14 mouse cellular contexts compared by ENCODE assay signal in the genomic region with DNA sequence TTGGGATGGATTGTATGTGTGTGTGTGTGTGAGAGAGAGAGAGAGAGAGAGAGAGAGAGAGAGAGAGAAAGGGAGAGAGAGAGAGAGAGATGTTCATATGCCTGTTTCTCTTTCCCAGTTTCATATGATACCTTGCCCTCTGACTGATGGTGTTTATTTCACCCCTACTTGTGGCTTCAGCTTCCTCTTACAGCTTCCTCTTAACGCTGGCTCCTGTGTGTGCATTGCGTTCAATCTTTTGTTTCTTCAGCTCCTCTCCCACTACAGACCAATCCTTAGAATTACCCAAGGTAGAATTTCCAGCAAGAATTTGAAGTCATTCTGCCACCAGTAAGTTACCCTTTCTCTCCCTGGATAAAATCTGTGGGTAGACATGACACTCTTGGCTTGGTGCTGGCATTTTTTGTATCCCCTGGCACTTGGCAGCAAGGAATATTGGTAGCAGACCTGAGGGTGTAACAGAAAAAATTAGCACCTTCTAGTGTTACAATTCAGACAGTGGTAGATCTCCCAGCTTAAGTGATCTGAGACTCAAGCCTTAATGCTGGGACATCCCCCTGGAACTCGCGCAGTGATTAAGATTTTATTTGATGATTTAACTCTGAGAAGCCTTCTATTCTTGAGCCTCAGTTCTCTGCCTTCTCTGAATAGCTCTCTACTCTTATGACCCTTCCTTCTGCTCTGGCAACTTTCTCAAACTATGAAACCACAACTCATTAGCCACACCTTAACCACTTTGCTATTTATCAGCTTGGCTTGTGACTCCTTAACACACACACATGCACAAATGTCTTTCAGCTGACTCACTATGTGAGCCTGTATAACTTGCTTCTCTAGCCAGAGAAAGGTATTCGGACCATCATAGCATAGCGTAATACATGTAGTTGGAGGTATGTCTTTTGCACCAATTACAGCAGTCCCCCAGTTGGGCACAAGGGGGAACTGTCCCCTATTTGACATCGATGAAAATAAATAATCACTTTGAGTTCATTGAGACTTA. TPM values are rescaled to one million over a fixed set of nuclear protein-coding genes. Genes with fewer than 3 reads are reported as not detected.
DNase-seq lines count a peak whose midpoint lies in the region; ATAC-seq and TF ChIP-seq lines count a peak whose summit lies in the region.
"Had no signal": no experiment of that assay in that cellular context is flagged by ENCODE, and none has a peak within 500 bp of the region (broad histone marks: within the 10 kb centered on the region; RNA-seq: fewer than 3 reads in every experiment).

No protein-coding gene starts in this region.

- H3K9ac ChIP-seq in heart, adult 2 months (ENCODE audit: low read depth, low read length), result no peak overlapping the region
- H3K9ac ChIP-seq: hindbrain, embryonic 13.5 days had no signal

- no peak for DNase-seq in heart, adult 2 months
- no peak for DNase-seq in heart, postnatal 10 days
- DNase-seq in 3134 (ENCODE audit: extremely low read depth, insufficient read length, low spot score), result peak; percentile 47
- peak; percentile 23 for DNase-seq in NIH3T3 (ENCODE audit: low read depth)
- no peak for DNase-seq in adrenal gland, postnatal 25 days
- no peak for DNase-seq in left cerebral cortex, adult 11 months (ENCODE audit: low spot score)
- no peak for DNase-seq in ovary, adult 18-20 months (ENCODE audit: low spot score)
- DNase-seq: adrenal gland, postnatal 14 days; cerebellum, adult 9-10 months; heart, adult 18-20 months; right cerebral cortex, adult 18-20 months had no signal

- ATAC-seq in megakaryocyte-erythroid progenitor cell, adult 5-6 weeks (replicated peaks; ENCODE audit: low FRiP score, low TSS enrichment, poor library complexity, severe bottlenecking), result peak; percentile 79

- TF ChIP-seq POLR2A in heart, adult 2 months (IDR thresholded peaks at IDR 0.05; ENCODE audit: insufficient read depth, low read depth, low read length), result no peak

- TF ChIP-seq CTCF in heart, adult 2 months (IDR thresholded peaks at IDR 0.05), result 0 out of 2 replicates have a peak, but pooled peaks have one; percentile 3

- H3K4me1 ChIP-seq in heart, adult 2 months (ENCODE audit: control insufficient read depth, insufficient read depth, low read length), result no peaks in the 10 kb centered on the region
- H3K4me1 ChIP-seq: hindbrain, embryonic 13.5 days had no signal

- no peak overlapping the region for H3K4me3 ChIP-seq in heart, adult 2 months
- H3K4me3 ChIP-seq: hindbrain, embryonic 13.5 days had no signal

- H3K27me3 ChIP-seq in heart, adult 2 months (ENCODE audit: control insufficient read depth, insufficient read depth, low read length), result no peaks in the 10 kb centered on the region
- H3K27me3 ChIP-seq: hindbrain, embryonic 13.5 days had no signal

- intact Hi-C loops in heart, adult 2 months (cut with DNase I), result no loop called here
- intact Hi-C loops in heart, postnatal 10 days (cut with DNase I), result no loop called here

- WGBS in heart, adult 2 months, result 68% methylated on average over 7 of the region's 7 CpGs

- TF ChIP-seq EP300 in heart, adult 2 months (IDR thresholded peaks at IDR 0.05; ENCODE audit: insufficient read depth, low read depth, low read length), result no peak

- H3K36me3 ChIP-seq in heart, adult 2 months (ENCODE audit: control insufficient read depth, insufficient read depth, low read length), result no peaks in the 10 kb centered on the region
- H3K36me3 ChIP-seq: hindbrain, embryonic 13.5 days had no signal

- H3K27ac ChIP-seq in heart, adult 2 months, result no peak overlapping the region
- H3K27ac ChIP-seq: hindbrain, embryonic 13.5 days had no signal

- no peaks in the 10 kb centered on the region for H3K79me2 ChIP-seq in heart, adult 2 months (replicated peaks; ENCODE audit: control insufficient read depth, insufficient read depth, low read length)

RNA-seq across cellular contexts. Expression of a gene that starts 17.3 kb away (rescaled TPM):
- total RNA-seq in heart, adult 2 months (2021), result not detected
- polyA plus RNA-seq in heart, adult 2 months (2012; rRNA removed), result not detected in 2 replicates
- total RNA-seq in heart, postnatal 10 days (2021), result under 1 TPM in 1 of 2 experiments, not detected in 1; 0.10 TPM
- total RNA-seq in megakaryocyte-erythroid progenitor cell, adult 5-6 weeks (2014; fragmentation: Nextera tagmentation), result not detected in 2 replicates
- not detected in 2 replicates for total RNA-seq in megakaryocyte-erythroid progenitor cell, adult 5-6 weeks (2017)
- not detected in 2 replicates for total RNA-seq in adrenal gland, postnatal 25 days (2021)
- total RNA-seq: adrenal gland, postnatal 14 days had no signal
- polyA plus RNA-seq: kidney, embryonic 16.5 days had no signal

RNA-seq across cellular contexts. Expression of a gene that starts 57.4 kb away (rescaled TPM):
- 10 to 100 TPM; 25.7 to 26.1 TPM for total RNA-seq in heart, adult 2 months (2021)
- polyA plus RNA-seq in heart, adult 2 months (2012; rRNA removed), result 4.0 and 9.8 TPM in 2 replicates
- 10 to 100 TPM; 36.2 to 37.1 TPM for total RNA-seq in heart, postnatal 10 days (2021)
- 53.8 and 56.1 TPM in 2 replicates for total RNA-seq in megakaryocyte-erythroid progenitor cell, adult 5-6 weeks (2014; fragmentation: Nextera tagmentation)
- total RNA-seq in megakaryocyte-erythroid progenitor cell, adult 5-6 weeks (2017), result 114 and 141 TPM in 2 replicates
- 71.6 and 75.0 TPM in 2 replicates for total RNA-seq in adrenal gland, postnatal 25 days (2021)

RNA-seq across cellular contexts. Expression of a gene that starts 58.1 kb away (rescaled TPM):
- 1 to 10 TPM; 3.7 to 4.6 TPM for total RNA-seq in heart, adult 2 months (2021)
- polyA plus RNA-seq in heart, adult 2 months (2012; rRNA removed), result 1.4 and 3.7 TPM in 2 replicates
- 1 to 10 TPM; 7.3 to 7.5 TPM for total RNA-seq in heart, postnatal 10 days (2021)
- total RNA-seq in megakaryocyte-erythroid progenitor cell, adult 5-6 weeks (2014; fragmentation: Nextera tagmentation), result 0.63 and 4.1 TPM in 2 replicates
- total RNA-seq in megakaryocyte-erythroid progenitor cell, adult 5-6 weeks (2017), result 0.14 and 3.3 TPM in 2 replicates
- total RNA-seq in adrenal gland, postnatal 25 days (2021), result 2.5 and 3.8 TPM in 2 replicates

Comparison
In these comparisons a context has a peak if more than half of its experiments do, and no peak if none do; other contexts are left out.
1. DNase-seq: peak in 3134 (single experiment) and NIH3T3 (single experiment); none in heart, adult 2 months (0 of 2), heart, postnatal 10 days (0 of 2), adrenal gland, postnatal 25 days (single experiment), left cerebral cortex, adult 11 months (single experiment) and ovary, adult 18-20 months (single experiment).